Mouse (Mus musculus) liver, adult 2 months (tissue): ENCODE results near the gene Pdzd2. TPM values are rescaled to one million over a fixed set of nuclear protein-coding genes. Genes with fewer than 3 reads are reported as not detected.
A peak's percentile ranks its signal among the peaks of the same experiment; 100 is the strongest.

ENCODE experiments used
- DNase-seq: peaks from one replicate; pipeline ENCODE4 v3.0.0-alpha.2; 2011; ENCODE audit warnings: low read depth, low spot score; ENCODE audit errors: extremely low read depth
- H3K27ac ChIP-seq: fragments of 200-500 bp; replicated peaks from 2 replicates; pipeline ENCODE4 v1.5.1; 2012; ENCODE audit warnings: low read depth, mild to moderate bottlenecking, control low read depth, inconsistent platforms, low read length; ENCODE audit not compliant: insufficient read depth
- H3K27me3 ChIP-seq: fragments of 200-500 bp; 2 replicates; pipeline ENCODE4 v1.6.1; 2012; ENCODE audit warnings: mild to moderate bottlenecking, moderate library complexity, low read length, inconsistent platforms; ENCODE audit not compliant: control insufficient read depth, insufficient read depth
- H3K36me3 ChIP-seq: fragments of 200-500 bp; 2 replicates; pipeline ENCODE4 v1.6.1; 2012; ENCODE audit warnings: low read length, inconsistent platforms; ENCODE audit not compliant: control insufficient read depth, insufficient read depth
- H3K4me1 ChIP-seq: fragments of 200-500 bp; 2 replicates; pipeline ENCODE4 v1.6.1; 2011; ENCODE audit warnings: low read length; ENCODE audit not compliant: control insufficient read depth, insufficient read depth
- H3K4me3 ChIP-seq: fragments of 200-500 bp; 2 replicates; pipeline ENCODE4 v1.5.1; 2011; ENCODE audit warnings: low read depth, mild to moderate bottlenecking, control low read depth, low read length, moderate library complexity; ENCODE audit not compliant: insufficient read depth
- H3K79me2 ChIP-seq: fragments of 200-500 bp; 2 replicates; pipeline ENCODE4 v1.6.1; 2012; ENCODE audit warnings: inconsistent platforms, mild to moderate bottlenecking, low read length, moderate library complexity; ENCODE audit not compliant: control insufficient read depth, insufficient read depth
- H3K9ac ChIP-seq: fragments of 200-500 bp; 2 replicates; pipeline ENCODE4 v1.6.1; 2012; ENCODE audit warnings: low read depth, mild to moderate bottlenecking, control low read depth, inconsistent platforms, low read length
- CTCF ChIP-seq: fragments of 200-500 bp; IDR thresholded peaks from 2 replicates; pipeline ENCODE4 v1.5.1; 2011; ENCODE audit warnings: low read depth, low read length, control low read depth
- POLR2A ChIP-seq: fragments of 200-500 bp; IDR thresholded peaks from 2 replicates; pipeline ENCODE4 v1.6.1; 2011; ENCODE audit warnings: low read length, control low read depth; ENCODE audit not compliant: insufficient read depth; ENCODE audit errors: extremely low read depth
- WGBS: fragments of 180-500 bp; shearing (Covaris S2); methylation state at CpG from one replicate; pipeline ENCODE4 v1.1.7; 2018; 5-methylcytosine and 5-hydroxymethylcytosine counted together
- polyA plus RNA-seq: library from polyadenylated mRNA; depleted of rRNA; stranded (reverse); fragments of >200 nt; gene quantifications from 2 replicates; pipeline ENCODE4 v1.2.3, GENCODE M21; 2012
- total RNA-seq: library from RNA; depleted of rRNA; stranded (reverse); fragments of >200 nt; gene quantifications from 2 replicates; pipeline ENCODE4 v1.2.3, GENCODE M21; 2014

Gene Pdzd2
- total and polyA plus RNA-seq, 2 experiments: 0.11 to 0.74 TPM

- H3K27ac ChIP-seq: no peak overlapping the region
- no peaks in the 10 kb centered on the region for H3K4me1 ChIP-seq
- no peaks in the 10 kb centered on the region for H3K36me3 ChIP-seq
- no peaks in the 10 kb centered on the region for H3K79me2 ChIP-seq
- DNase-seq: no peak
- no peak overlapping the region for H3K4me3 ChIP-seq
- H3K27me3 ChIP-seq: no peaks in the 10 kb centered on the region
- TF ChIP-seq POLR2A: no peak
- no peak for TF ChIP-seq CTCF
- no peak overlapping the region for H3K9ac ChIP-seq
Observed at GRCm38 (mm10) chr15:12582471-12582870, 157.3 kb downstream of the Pdzd2 start.

GRCm38 (mm10) chr15:12579196-12579595, 160.5 kb downstream of the Pdzd2 start:
- H3K27me3 ChIP-seq: no peaks in the 10 kb centered on the region

GRCm38 (mm10) chr15:12578276-12578675, 161.4 kb downstream of the Pdzd2 start:
- Histone ChIP-seq H3K27ac (no peak overlapping the region), H3K27me3 (no peaks in the 10 kb centered on the region), H3K4me1 (no peaks in the 10 kb centered on the region), H3K4me3 (no peak overlapping the region), H3K79me2 (no peaks in the 10 kb centered on the region), H3K9ac (no peak overlapping the region), H3K36me3 (no peaks in the 10 kb centered on the region)
- peak; percentile 9 for DNase-seq
- WGBS: 61% methylated on average over 5 of the region's 5 CpGs
- no peak for TF ChIP-seq POLR2A
- TF ChIP-seq CTCF: peak; percentile 49; the same call in 1 of the 2 replicates

More at GRCm38 (mm10) chr15:12579196-12579595, 160.5 kb downstream of the Pdzd2 start:
- WGBS: 77% methylated on average over 6 of the region's 6 CpGs
- Histone ChIP-seq H3K36me3 (no peaks in the 10 kb centered on the region), H3K27ac (no peak overlapping the region), H3K4me3 (no peak overlapping the region), H3K79me2 (no peaks in the 10 kb centered on the region), H3K9ac (no peak overlapping the region), H3K4me1 (no peaks in the 10 kb centered on the region)
- TF ChIP-seq POLR2A: no peak
- no peak for TF ChIP-seq CTCF
- DNase-seq: no peak

GRCm38 (mm10) chr15:12577715-12578114, 162.0 kb downstream of the Pdzd2 start:
- H3K36me3 ChIP-seq: no peaks in the 10 kb centered on the region
- DNase-seq: no peak
- no peaks in the 10 kb centered on the region for H3K79me2 ChIP-seq
- no peak overlapping the region for H3K9ac ChIP-seq
- H3K4me1 ChIP-seq: no peaks in the 10 kb centered on the region
- no peak overlapping the region for H3K27ac ChIP-seq
- H3K4me3 ChIP-seq: no peak overlapping the region
- TF ChIP-seq POLR2A: no peak
- no peak for TF ChIP-seq CTCF
- no peaks in the 10 kb centered on the region for H3K27me3 ChIP-seq
- WGBS: 71% methylated on average over 6 of the region's 6 CpGs

- no peaks in the 10 kb centered on the region for H3K27me3 ChIP-seq
- no peaks in the 10 kb centered on the region for H3K4me1 ChIP-seq
- WGBS: 18% methylated on average over 11 of the region's 11 CpGs
- H3K79me2 ChIP-seq: no peaks in the 10 kb centered on the region
- no peaks in the 10 kb centered on the region for H3K36me3 ChIP-seq
- no peak overlapping the region for H3K27ac ChIP-seq
- TF ChIP-seq CTCF (no peak), POLR2A (no peak)
- no peak overlapping the region for H3K4me3 ChIP-seq
- H3K9ac ChIP-seq: no peak overlapping the region
- peak; percentile 23 for DNase-seq
Observed at GRCm38 (mm10) chr15:12577054-12577696, 162.5 kb downstream of the Pdzd2 start.

- Histone ChIP-seq H3K4me3 (no peak overlapping the region), H3K36me3 (no peaks in the 10 kb centered on the region), H3K27me3 (no peaks in the 10 kb centered on the region), H3K27ac (no peak overlapping the region), H3K79me2 (no peaks in the 10 kb centered on the region), H3K9ac (no peak overlapping the region), H3K4me1 (no peaks in the 10 kb centered on the region)
- WGBS: 75% methylated on average over 3 of the region's 3 CpGs
- DNase-seq: no peak
- no peak for TF ChIP-seq CTCF
Observed at GRCm38 (mm10) chr15:12573621-12574020, 166.1 kb downstream of the Pdzd2 start.
